Mouse (Mus musculus) testis, adult 2 months (tissue): ENCODE measurements around the gene Sorcs1. TPM values are rescaled to one million over a fixed set of nuclear protein-coding genes. Genes with fewer than 3 reads are reported as not detected.

Experiments used
- H3K27ac ChIP-seq: fragments of 200-500 bp; 2 replicates; pipeline ENCODE4 v1.5.1; 2012; ENCODE audit warnings: low read depth, low read length; ENCODE audit not compliant: control insufficient read depth, insufficient read depth
- H3K27me3 ChIP-seq: fragments of 200-500 bp; 2 replicates; pipeline ENCODE4 v1.6.1; 2012; ENCODE audit warnings: mild to moderate bottlenecking, low read length, moderate library complexity; ENCODE audit not compliant: control insufficient read depth, insufficient read depth
- H3K36me3 ChIP-seq: fragments of 200-500 bp; 2 replicates; pipeline ENCODE4 v1.6.1; 2012; ENCODE audit warnings: mild to moderate bottlenecking, low read length; ENCODE audit not compliant: control insufficient read depth, insufficient read depth
- H3K4me1 ChIP-seq: fragments of 200-500 bp; 2 replicates; pipeline ENCODE4 v1.6.1; 2012; ENCODE audit warnings: low read length; ENCODE audit not compliant: control insufficient read depth, insufficient read depth
- H3K4me3 ChIP-seq: fragments of 200-500 bp; 2 replicates; pipeline ENCODE4 v1.5.1; 2012; ENCODE audit warnings: low read depth, mild to moderate bottlenecking, low read length, moderate library complexity, mixed read lengths; ENCODE audit not compliant: control insufficient read depth
- CTCF ChIP-seq: fragments of 200-500 bp; IDR thresholded peaks from 2 replicates; pipeline ENCODE4 v1.5.1; 2012; ENCODE audit warnings: low read depth, mild to moderate bottlenecking, inconsistent platforms, low read length, moderate library complexity; ENCODE audit not compliant: control insufficient read depth, insufficient read depth, insufficient replicate concordance
- POLR2A ChIP-seq: fragments of 200-500 bp; IDR thresholded peaks from 2 replicates; pipeline ENCODE4 v1.6.1; 2012; ENCODE audit warnings: low read depth, mild to moderate bottlenecking, inconsistent platforms, low read length, moderate library complexity; ENCODE audit not compliant: control insufficient read depth
- polyA plus RNA-seq: library from polyadenylated mRNA; depleted of rRNA; stranded (reverse); fragments of >200 nt; gene quantifications from 2 replicates; pipeline ENCODE4 v1.2.3, GENCODE M21; 2012

Gene Sorcs1
- polyA plus RNA-seq, 1 experiment: 0.06 TPM

- Histone ChIP-seq H3K4me3 (no peak overlapping the region), H3K27ac (no peak overlapping the region), H3K4me1 (no peaks in the 10 kb centered on the region), H3K36me3 (no peaks in the 10 kb centered on the region), H3K27me3 (no peaks in the 10 kb centered on the region)
- TF ChIP-seq POLR2A: no peak
- no peak for TF ChIP-seq CTCF
Observed at GRCm38 (mm10) chr19:50145919-50146318, 532.5 kb downstream of the Sorcs1 start.

GRCm38 (mm10) chr19:50141853-50142252 lies 536.6 kb downstream of the Sorcs1 start:
- TF ChIP-seq POLR2A (no peak), CTCF (no peak)
- H3K27ac ChIP-seq: no peak overlapping the region
- no peaks in the 10 kb centered on the region for H3K36me3 ChIP-seq
- no peaks in the 10 kb centered on the region for H3K4me1 ChIP-seq
- no peak overlapping the region for H3K4me3 ChIP-seq
- H3K27me3 ChIP-seq: no peaks in the 10 kb centered on the region

GRCm38 (mm10) chr19:50134656-50135055 lies 543.8 kb downstream of the Sorcs1 start:
- Histone ChIP-seq H3K27me3 (no peaks in the 10 kb centered on the region), H3K36me3 (no peaks in the 10 kb centered on the region), H3K27ac (no peak overlapping the region), H3K4me1 (no peaks in the 10 kb centered on the region), H3K4me3 (no peak overlapping the region)
- TF ChIP-seq CTCF: no peak

- H3K4me1 ChIP-seq: no peaks in the 10 kb centered on the region
- H3K4me3 ChIP-seq: no peak overlapping the region
- TF ChIP-seq CTCF (no peak), POLR2A (no peak)
- H3K36me3 ChIP-seq: no peaks in the 10 kb centered on the region
- H3K27me3 ChIP-seq: no peaks in the 10 kb centered on the region
- no peak overlapping the region for H3K27ac ChIP-seq
Observed at GRCm38 (mm10) chr19:50105842-50106585, 572.4 kb downstream of the Sorcs1 start.
